Mouse (Mus musculus) adrenal gland, postnatal 25 days (tissue): ENCODE data around the gene 1700013G24Rik. TPM values are rescaled to one million over a fixed set of nuclear protein-coding genes. Genes with fewer than 3 reads are reported as not detected.
"Not testable (repeated sequence)": the region's sequence is repeated elsewhere in the genome, so short reads cannot be mapped to it uniquely, and the experiment has no call there.

Experiments
- DNase-seq: peaks from one replicate; pipeline ENCODE4 v3.0.0; 2021; ENCODE audit warnings: mixed read lengths
- long read RNA-seq: library from polyadenylated mRNA; stranded (forward); transcript quantifications from one replicate; pipeline ENCODE4 v2.0.0, GENCODE M21; 2021
- total RNA-seq: library from RNA; stranded (reverse); gene quantifications from 2 replicates; pipeline ENCODE4 v1.2.3, GENCODE M21; 2021

Gene 1700013G24Rik
- total RNA-seq = not detected in 2 replicates
- long read RNA-seq = 0 reads

- DNase-seq = no peak
Measured at GRCm38 (mm10) chr4:137453234-137453767, at the start of gene 1700013G24Rik. Gene 1700013G24Rik (plus strand): TSS chr4:137453284.

GRCm38 (mm10) chr4:137405571-137405970 is 47.5 kb upstream of the 1700013G24Rik start:
- no peak for DNase-seq

GRCm38 (mm10) chr4:137409691-137410090 is 43.4 kb upstream of the 1700013G24Rik start, which contains the start of gene Cela3a:
Gene Cela3a (minus strand): TSS chr4:137409791.
- DNase-seq = no peak

GRCm38 (mm10) chr4:137412185-137412709 is 40.8 kb upstream of the 1700013G24Rik start:
- not testable (repeated sequence) for DNase-seq

- no peak for DNase-seq
Measured at GRCm38 (mm10) chr4:137414936-137415335, 38.1 kb upstream of the 1700013G24Rik start.

- DNase-seq = no peak
Measured at GRCm38 (mm10) chr4:137417712-137418564, 35.1 kb upstream of the 1700013G24Rik start.

- DNase-seq = no peak
Measured at GRCm38 (mm10) chr4:137430502-137430901, 22.6 kb upstream of the 1700013G24Rik start, which contains the start of gene Cela3b. Gene Cela3b (minus strand): TSS chr4:137430540.

- not testable (repeated sequence) for DNase-seq
Measured at GRCm38 (mm10) chr4:137432700-137433550, 20.2 kb upstream of the 1700013G24Rik start.

GRCm38 (mm10) chr4:137436979-137437669 is 16.0 kb upstream of the 1700013G24Rik start:
- no peak for DNase-seq

GRCm38 (mm10) chr4:137438842-137439241 is 14.2 kb upstream of the 1700013G24Rik start:
- no peak for DNase-seq

- DNase-seq = no peak
Measured at GRCm38 (mm10) chr4:137441332-137441731, 11.8 kb upstream of the 1700013G24Rik start.

GRCm38 (mm10) chr4:137443625-137444024 is 9.5 kb upstream of the 1700013G24Rik start:
- peak; percentile 83 for DNase-seq

GRCm38 (mm10) chr4:137445881-137446280 is 7.2 kb upstream of the 1700013G24Rik start:
- no peak for DNase-seq

GRCm38 (mm10) chr4:137447363-137448196 is 5.5 kb upstream of the 1700013G24Rik start:
- DNase-seq = no peak

GRCm38 (mm10) chr4:137448197-137448596 is 4.9 kb upstream of the 1700013G24Rik start:
- peak; percentile 79 for DNase-seq

GRCm38 (mm10) chr4:137448641-137449040 is 4.4 kb upstream of the 1700013G24Rik start:
- no peak for DNase-seq

GRCm38 (mm10) chr4:137449132-137449531 is 4.0 kb upstream of the 1700013G24Rik start:
- DNase-seq = no peak

GRCm38 (mm10) chr4:137449715-137450114 is 3.4 kb upstream of the 1700013G24Rik start:
- DNase-seq = no peak

- DNase-seq = no peak
Measured at GRCm38 (mm10) chr4:137452190-137452589, 894 bp upstream of the 1700013G24Rik start.

- DNase-seq = no peak
Measured at GRCm38 (mm10) chr4:137454582-137454981, 1.5 kb downstream of the 1700013G24Rik start.

- DNase-seq = no peak
Measured at GRCm38 (mm10) chr4:137456581-137456980, 3.5 kb downstream of the 1700013G24Rik start.
